Mouse (Mus musculus) embryo, embryonic 11 days (tissue): ENCODE measurements around the gene Nox4.

ENCODE experiments used
- DNase-seq: peaks from one replicate; pipeline ENCODE4 v3.0.0-alpha.2; 2015

Nox4 gene

GRCm38 (mm10) chr7:87374322-87374721, 128.4 kb downstream of the Nox4 start:
- DNase-seq, result no peak

GRCm38 (mm10) chr7:87374935-87375334, 129.0 kb downstream of the Nox4 start:
- no peak for DNase-seq

- DNase-seq, result no peak
These were observed 151.1 kb downstream of the Nox4 start for GRCm38 (mm10) chr7:87397023-87397422.

GRCm38 (mm10) chr7:87411373-87411772, 165.5 kb downstream of the Nox4 start:
- peak; percentile 12 for DNase-seq

- no peak for DNase-seq
These were observed 167.4 kb downstream of the Nox4 start for GRCm38 (mm10) chr7:87413271-87413670.
